In the genomic region with DNA sequence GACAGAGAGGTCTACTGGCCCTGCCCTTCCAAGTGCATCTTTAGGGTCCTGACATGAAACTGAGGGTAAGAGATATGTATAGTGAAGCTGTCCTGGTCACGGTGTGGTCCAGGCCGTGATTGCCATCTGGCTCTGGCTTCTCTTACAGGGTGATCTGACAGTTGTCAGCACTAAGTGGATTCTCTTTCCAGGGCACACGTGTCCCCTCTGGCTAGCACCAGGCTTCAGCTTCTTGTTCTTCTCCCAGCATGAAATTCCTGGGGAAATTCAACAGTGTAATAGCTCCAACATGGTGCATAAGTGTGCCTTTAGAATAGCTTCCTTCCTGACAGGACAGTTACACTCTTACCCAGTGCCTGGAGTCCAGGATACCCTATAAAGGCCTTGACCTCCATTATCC, we compare ENCODE assay signal across 13 mouse cellular contexts.
"Had no signal": no experiment of that assay in that cellular context is flagged by ENCODE, and none has a peak within 500 bp of the region (broad histone marks: within the 10 kb centered on the region; RNA-seq: fewer than 3 reads in every experiment).

No protein-coding gene starts in this region.

- H3K4me1 ChIP-seq: limb, embryonic 13.5 days; stomach, embryonic 15.5 days had no signal

- ATAC-seq: midbrain, embryonic 16.5 days had no signal

- H3K36me3 ChIP-seq: midbrain, embryonic 12.5 days had no signal

- H3K9me3 ChIP-seq: limb, embryonic 13.5 days; midbrain, embryonic 12.5 days; neural tube, embryonic 13.5 days; stomach, embryonic 15.5 days had no signal

- H3K4me2 ChIP-seq: limb, embryonic 13.5 days; midbrain, embryonic 12.5 days; neural tube, embryonic 13.5 days; stomach, embryonic 15.5 days had no signal

- H3K27me3 ChIP-seq: limb, embryonic 13.5 days; midbrain, embryonic 12.5 days; neural tube, embryonic 13.5 days; stomach, embryonic 15.5 days had no signal

- DNase-seq: kidney, postnatal 36 days; left cerebral cortex, postnatal 4 days; lung, adult 18-20 months; right cerebral cortex, postnatal 4 days; thymus, adult 2 months; thymus, postnatal 25 days had no signal

- H3K4me3 ChIP-seq: limb, embryonic 13.5 days; midbrain, embryonic 12.5 days; neural tube, embryonic 13.5 days; stomach, embryonic 15.5 days had no signal

- H3K27ac ChIP-seq: kidney, postnatal 0 days; limb, embryonic 13.5 days; liver, embryonic 14.5 days; midbrain, embryonic 12.5 days; neural tube, embryonic 13.5 days; stomach, embryonic 15.5 days had no signal

- H3K9ac ChIP-seq: limb, embryonic 13.5 days; liver, embryonic 14.5 days; midbrain, embryonic 12.5 days; neural tube, embryonic 13.5 days; stomach, embryonic 15.5 days had no signal
